Mouse (Mus musculus) effector memory CD4-positive, alpha-beta T cell, adult 7 months (primary cell): ENCODE measurements around the gene Gm20662. TPM values are rescaled to one million over a fixed set of nuclear protein-coding genes. Genes with fewer than 3 reads are reported as not detected.

Experiments
- polyA plus RNA-seq: library from polyadenylated mRNA; unstranded; fragments of 100-300 nt; shearing (Covaris generic); gene quantifications from one replicate; pipeline ENCODE4 v1.2.1, GENCODE M21; 2017

Gene Gm20662
- polyA plus RNA-seq, result not detected

GRCm38 (mm10) chr9:107996049-107996448 lies at the start of gene Gm20662:
Gene Gm20662 (plus strand): TSS chr9:107996349.

DNA sequence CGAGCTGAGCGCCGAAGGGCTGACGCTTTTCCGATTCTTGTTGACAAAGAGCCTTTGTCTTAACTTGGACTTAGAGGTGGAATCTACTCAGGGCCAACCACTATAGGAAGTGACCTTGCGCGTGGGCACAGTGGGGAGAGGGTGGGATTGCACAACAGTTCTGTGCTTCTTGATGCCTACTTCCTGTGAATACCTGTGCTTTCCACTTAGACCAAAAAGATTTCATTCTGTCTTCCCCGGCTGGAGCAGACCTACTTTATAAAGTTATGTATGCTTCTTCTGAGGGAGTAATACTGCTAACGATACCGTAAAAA lies 46.3 kb upstream of the Gm20662 start, which contains the start of gene Traip:
TSS of gene Traip (plus strand) at position 215 of the 314 bp plus-strand sequence.

DNA sequence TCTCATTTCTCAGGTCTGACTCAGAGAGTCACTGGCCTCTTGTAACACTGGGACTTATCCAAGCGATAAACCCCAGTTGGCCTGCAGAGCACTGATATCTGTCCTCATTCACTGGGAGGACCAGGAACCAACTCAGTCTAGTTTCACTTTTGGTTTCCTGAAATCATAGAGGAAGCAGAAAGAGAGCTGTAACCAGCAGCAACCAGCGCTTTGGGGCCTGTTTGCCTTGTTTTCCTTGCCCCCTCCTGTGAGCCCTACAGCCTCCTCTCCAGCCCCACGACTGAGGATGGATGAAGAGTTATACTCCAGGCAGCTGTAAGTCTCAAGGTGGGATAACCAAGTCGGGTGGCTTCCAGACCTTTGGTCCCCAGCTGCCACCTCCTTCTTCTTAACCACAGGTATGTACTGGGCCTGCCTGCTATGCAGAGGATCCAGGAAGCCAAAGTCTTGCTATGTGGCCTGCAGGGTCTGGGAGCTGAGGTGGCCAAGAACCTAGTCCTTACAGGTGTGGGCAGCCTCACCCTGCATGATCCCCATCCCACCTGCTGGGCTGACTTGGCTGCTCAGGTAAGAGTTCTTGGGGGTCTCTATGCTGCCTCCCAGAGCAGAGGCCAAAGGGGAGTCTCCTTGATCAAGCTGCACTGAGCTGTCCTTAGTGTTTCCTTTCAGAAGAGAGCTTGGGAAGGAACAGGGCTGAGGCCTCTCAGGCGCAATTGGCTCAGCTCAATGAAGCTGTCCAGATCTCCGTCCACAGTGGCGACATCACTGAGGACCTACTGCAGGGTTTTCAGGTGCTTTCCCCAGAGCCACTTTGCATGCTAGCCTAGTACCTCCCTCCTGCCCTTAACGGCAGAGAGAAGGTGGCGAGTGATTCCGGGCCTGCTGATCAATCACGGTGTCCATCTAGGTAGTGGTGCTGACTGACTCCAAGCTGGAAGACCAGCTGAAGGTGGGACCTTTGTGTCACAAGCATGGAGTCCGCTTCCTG lies 20.5 kb upstream of the Gm20662 start, which contains the start of gene Uba7:
TSS of gene Uba7 (plus strand) at position 107 of the 988 bp plus-strand sequence.

DNA sequence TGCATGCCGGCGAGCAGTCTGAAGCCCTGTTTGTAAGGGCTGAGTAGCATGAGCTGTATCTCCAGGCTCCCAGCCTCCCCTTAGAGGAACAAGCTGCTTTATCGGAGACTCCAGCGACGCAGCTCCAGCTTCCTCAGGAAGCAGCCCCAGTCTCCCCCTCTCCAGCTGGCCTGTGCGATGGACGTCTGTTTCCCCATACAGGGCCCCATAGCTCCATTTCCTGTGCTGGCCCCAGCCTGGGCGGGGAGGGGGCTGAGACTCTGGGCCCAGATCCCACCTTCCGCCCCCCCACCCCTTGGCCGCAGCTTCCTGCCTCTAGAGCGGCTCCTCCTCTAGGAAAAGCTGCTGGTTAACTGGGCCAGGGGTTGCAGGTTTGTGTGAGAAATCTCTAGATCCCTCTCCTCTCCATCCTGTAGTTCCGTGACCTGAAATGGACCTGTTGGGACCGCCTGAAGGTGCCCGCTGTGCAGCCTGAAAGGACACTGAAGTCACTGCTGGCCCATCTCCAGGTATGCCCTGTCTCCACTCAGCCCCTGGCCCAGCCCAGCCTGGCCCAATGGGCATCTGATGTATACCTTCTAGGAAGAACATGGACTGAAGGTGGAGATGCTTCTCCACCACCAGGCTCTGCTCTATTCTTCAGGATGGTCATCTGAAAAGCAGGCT lies 13.3 kb upstream of the Gm20662 start, which contains the start of gene Gm20661:
TSS of gene Gm20661 (plus strand) at position 378 of the 666 bp plus-strand sequence.

GRCm38 (mm10) chr9:107985131-107986119 lies 10.7 kb upstream of the Gm20662 start, which contains the start of gene Inka1:
Gene Inka1 (minus strand): TSS chr9:107985879.

DNA sequence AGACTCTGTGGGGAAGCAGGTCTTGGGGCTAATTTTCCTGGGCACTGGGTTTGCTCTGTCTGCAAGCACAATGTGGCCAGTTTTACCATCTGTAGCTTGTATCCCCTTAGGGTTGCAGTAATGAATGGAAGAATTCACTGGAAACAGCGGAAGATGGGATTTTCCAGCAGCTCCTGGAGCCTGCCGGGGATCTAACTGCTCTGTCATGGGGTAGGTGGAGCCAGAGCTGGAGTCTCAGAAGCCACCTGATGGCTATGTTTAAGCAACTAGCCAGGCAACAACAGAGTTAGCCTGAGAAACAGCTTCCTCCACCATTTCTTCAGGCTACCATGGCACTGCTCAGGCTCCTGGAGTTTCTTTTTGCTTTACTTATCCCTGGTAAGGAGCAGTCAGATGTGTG lies 4.0 kb upstream of the Gm20662 start, which contains the start of gene Cdhr4:
TSS of gene Cdhr4 (plus strand) at position 301 of the 400 bp plus-strand sequence.

DNA sequence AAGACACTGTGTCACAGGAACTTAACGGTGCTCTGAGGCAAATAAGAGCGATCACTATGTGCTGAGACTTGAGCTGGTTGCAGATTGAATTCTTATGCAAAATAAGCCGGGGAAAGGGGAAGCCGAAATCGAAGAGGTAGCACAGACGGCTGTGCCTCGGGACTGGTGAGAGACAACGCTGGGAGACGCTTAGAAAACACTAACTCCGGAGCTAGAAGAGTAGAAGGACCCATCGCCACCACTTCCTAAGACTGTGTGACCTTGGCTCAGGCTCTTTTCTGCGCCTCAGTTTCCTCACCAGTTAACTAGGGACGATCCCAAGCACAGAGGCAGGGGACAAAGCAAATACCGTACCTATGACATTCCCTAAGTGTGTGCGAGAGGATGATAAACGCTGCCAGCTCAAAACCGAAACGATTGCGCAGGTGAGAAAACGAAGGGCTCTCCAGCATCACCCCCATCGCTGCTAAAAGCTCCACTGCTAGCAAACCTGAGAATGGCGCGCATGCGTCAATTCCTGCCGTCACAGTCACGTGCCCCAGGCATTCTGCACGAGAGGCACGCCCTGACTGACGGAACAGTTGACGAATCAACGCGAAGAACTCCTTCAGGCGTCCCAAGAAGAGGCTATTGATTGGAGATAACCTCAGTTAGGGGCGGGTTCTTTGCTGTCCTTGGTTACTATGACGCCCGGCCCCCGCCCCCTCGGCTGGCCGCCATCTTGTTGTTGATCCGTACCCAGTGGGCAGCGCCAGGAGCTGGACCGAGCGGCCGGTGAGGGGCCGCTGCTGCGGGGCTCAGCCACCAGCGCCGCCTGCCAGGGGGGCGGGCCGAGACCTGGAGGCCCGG lies 6.0 kb downstream of the Gm20662 start, which contains the start of gene Ip6k1:
TSS of gene Ip6k1 (plus strand) at position 580 of the 849 bp plus-strand sequence.

DNA sequence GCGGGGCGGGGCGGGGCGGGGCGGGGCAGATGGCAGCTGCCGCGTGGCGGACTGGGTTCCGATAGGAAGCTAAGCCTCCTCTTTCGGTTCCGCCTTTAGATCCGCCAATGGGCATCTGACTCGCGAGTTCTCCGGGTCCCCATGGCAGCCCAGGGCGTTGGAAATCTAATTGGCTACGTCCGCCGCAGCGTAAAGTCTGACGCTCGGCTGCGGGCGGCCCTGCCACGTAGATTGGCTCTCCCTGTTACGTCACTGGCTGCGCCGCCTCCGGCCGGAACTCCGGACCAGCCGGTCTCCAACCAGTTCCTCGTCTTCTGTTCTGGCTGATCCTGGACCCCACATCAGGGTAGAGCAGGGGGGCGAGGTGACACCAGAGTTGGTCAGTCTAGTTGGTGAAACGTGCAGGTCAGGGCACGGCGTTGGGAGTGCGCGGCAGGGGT lies 52.9 kb downstream of the Gm20662 start, which contains the start of gene Gmppb:
TSS of gene Gmppb (plus strand) at position 227 of the 440 bp plus-strand sequence.

DNA sequence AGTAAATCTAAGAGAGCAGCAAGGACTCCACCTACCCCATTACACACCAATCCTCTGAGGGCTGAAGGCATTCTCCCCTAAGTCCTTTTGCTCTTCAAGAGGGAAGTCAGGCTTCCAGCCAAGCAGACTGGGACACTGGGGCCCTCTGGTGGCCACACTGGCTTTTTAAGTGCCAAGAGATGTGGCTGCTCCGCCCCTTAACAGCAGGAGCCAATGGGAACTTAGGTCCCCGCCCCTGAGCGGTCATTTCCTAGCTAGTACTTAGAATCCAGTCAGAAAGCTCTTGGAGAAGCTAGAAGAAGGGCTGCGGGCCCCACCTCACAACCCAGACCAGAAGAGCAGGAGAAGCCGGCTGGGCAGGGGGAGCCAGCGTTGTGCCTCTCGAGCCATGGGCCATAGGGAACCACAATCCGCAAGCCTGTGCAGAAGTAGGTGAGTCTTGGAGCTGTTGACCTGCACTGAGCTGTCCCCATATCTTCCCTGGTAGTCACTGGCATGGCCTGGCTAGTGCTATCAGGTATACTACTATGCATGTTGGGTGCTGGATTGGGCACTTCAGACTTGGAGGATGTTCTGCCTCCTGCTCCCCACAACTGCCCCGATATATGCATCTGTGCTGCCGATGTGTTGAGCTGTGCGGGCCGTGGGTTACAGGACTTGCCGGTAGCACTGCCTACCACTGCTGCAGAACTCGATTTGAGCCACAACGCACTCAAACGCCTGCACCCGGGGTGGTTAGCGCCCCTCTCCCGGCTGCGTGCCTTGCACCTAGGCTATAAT lies 56.9 kb downstream of the Gm20662 start, which contains the start of gene Amigo3:
TSS of gene Amigo3 (plus strand) at position 275 of the 780 bp plus-strand sequence.

DNA sequence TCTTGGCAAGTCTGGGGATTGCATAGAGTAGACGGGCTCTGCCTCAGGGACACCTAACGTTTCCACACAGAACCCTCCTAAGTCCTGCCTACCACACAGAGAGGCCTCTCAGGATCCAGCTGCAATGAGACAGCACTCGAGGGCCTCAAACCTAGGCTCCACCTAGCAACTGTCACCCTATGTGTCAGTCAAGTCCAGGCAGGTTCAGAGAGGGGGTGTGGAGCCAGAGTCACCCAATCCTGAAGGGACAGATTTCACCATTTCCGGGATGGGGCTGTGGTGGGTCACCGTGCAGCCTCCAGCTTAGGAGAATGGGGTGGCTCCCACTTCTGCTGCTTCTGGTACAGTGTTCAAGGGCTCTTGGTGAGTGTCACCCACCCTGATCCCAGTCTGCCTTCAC lies 84.0 kb downstream of the Gm20662 start, which contains the start of gene Mst1:
TSS of gene Mst1 (plus strand) at position 269 of the 400 bp plus-strand sequence.

DNA sequence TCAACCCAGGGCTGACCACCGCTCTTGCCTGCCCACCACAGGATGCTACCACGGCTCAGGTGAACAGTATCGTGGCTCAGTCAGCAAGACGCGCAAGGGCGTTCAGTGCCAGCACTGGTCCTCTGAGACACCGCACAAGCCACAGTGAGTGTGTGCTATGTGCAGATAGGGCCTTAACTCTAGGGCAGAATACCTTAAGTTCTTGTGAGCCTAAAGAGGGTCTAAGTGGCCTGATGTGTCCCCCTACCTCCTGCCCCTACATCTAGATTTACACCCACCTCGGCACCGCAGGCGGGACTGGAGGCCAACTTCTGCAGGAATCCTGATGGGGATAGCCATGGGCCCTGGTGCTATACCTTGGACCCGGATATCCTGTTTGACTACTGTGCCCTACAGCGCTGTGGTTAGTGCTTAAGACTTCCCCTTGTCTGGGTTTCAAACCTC lies 86.9 kb downstream of the Gm20662 start, which contains the start of gene Rnf123:
TSS of gene Rnf123 (minus strand) at position 359 of the 444 bp plus-strand sequence.

GRCm38 (mm10) chr9:108094184-108094941 lies 98.2 kb downstream of the Gm20662 start, which contains the start of gene Apeh:
Gene Apeh (minus strand): TSS chr9:108094606.

Other genes starting within 250 kb of the Gm20662 start
- 229 TPM for gene Rbm5, start 225.4 kb upstream of the Gm20662 start, polyA plus RNA-seq
- 107 TPM for gene Rbm6, start 123.1 kb upstream of the Gm20662 start, polyA plus RNA-seq
- gene Mon1a, start 108.2 kb upstream of the Gm20662 start, polyA plus RNA-seq, result 18.4 TPM
- 0.16 TPM for gene Mst1r, start 89.5 kb upstream of the Gm20662 start, polyA plus RNA-seq
- not detected for gene Actl11, start 67.9 kb upstream of the Gm20662 start, polyA plus RNA-seq
- 0.57 TPM for gene Camkv, start 60.7 kb upstream of the Gm20662 start, polyA plus RNA-seq
- 2.4 TPM for gene Traip, start 46.2 kb upstream of the Gm20662 start, polyA plus RNA-seq
- 150 TPM for gene Uba7, start 20.8 kb upstream of the Gm20662 start, polyA plus RNA-seq
- not detected for gene Gm20661, start 13.3 kb upstream of the Gm20662 start, polyA plus RNA-seq
- 0.88 TPM for gene Inka1, start 10.5 kb upstream of the Gm20662 start, polyA plus RNA-seq
- gene Cdhr4, start 3.9 kb upstream of the Gm20662 start, polyA plus RNA-seq, result not detected
- gene Ip6k1, start 6.2 kb downstream of the Gm20662 start, polyA plus RNA-seq, result 137 TPM
- gene Gmppb, start 52.9 kb downstream of the Gm20662 start, polyA plus RNA-seq, result 21.4 TPM
- gene Amigo3, start 56.8 kb downstream of the Gm20662 start, polyA plus RNA-seq, result 1.2 TPM
- 2.1 TPM for gene Mst1, start 84.1 kb downstream of the Gm20662 start, polyA plus RNA-seq
- 115 TPM for gene Rnf123, start 87.0 kb downstream of the Gm20662 start, polyA plus RNA-seq
- gene Apeh, start 98.3 kb downstream of the Gm20662 start, polyA plus RNA-seq, result 79.0 TPM
- 0.28 TPM for gene Bsn, start 194.0 kb downstream of the Gm20662 start, polyA plus RNA-seq